Comparison of ENCODE assay signal across 8 mouse cellular contexts in the genomic region with DNA sequence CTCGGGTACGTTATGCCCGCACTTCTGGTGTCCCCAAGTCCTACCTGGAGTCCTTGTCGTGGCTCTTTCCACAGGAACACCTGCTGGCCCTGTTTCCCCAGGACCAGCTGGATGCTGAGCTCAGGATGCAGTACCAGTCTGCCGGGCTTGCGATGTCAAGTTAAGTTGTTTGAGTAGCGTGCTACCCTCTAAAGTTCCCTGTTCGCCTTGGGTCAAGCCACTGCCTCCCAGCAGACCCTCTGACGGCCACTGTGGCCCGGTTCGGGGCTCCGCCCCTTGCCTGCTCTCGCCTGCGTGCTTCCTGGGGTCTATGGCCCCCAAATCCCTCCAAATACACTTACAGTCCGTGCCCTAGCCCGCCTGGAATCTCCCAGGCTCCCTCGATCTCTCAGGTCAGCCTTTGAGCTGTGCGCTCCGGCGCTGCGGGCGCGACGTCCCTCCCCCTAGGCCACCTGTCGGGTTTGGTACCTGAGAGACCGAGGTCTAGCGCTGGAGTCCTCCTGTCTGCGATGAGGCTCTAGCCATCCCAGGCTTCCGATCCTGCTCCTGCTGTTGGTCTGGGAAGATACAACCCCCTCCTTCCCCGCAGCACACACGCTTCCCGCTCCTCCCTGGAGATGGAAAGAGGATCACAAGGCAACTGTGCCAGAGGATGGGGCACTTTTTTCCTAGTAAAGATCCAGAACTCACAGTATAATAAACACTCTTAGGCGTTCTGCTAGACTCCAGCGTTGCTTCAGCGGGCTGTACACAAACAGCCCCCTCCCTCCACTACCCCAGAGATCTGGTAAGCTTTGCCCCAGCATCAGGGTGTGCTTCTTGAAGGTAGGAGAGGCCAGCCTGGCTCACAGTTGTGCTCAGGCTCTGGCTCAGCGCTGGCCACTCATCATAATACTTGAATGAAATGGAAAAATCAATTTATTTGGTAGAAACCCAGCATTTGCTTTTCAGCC. TPM values are rescaled to one million over a fixed set of nuclear protein-coding genes. Genes with fewer than 3 reads are reported as not detected.
A peak's percentile ranks its signal among the peaks of the same experiment; 100 is the strongest.
DNase-seq lines count a peak whose midpoint lies in the region; ATAC-seq and TF ChIP-seq lines count a peak whose summit lies in the region.

A gene (minus strand): TSS at position 756 of the 953 bp plus-strand sequence.

- H3K27ac ChIP-seq in heart, embryonic 10.5 days, result peak within 1 kb of the TSS; percentile 59
- H3K27ac ChIP-seq in cortical plate, adult 2 months (ENCODE audit: insufficient read depth, low read length), result no peak within 1 kb of the TSS
- no peak within 1 kb of the TSS for H3K27ac ChIP-seq in hindbrain, embryonic 16.5 days (ENCODE audit: low read depth, low read length)
- no peak within 1 kb of the TSS for H3K27ac ChIP-seq in midbrain, embryonic 15.5 days

- ATAC-seq in hindbrain, embryonic 16.5 days, result peak; percentile 63
- ATAC-seq in midbrain, embryonic 15.5 days (replicated peaks), result peak; percentile 80

- H3K9ac ChIP-seq in hindbrain, embryonic 16.5 days (ENCODE audit: low read depth, low read length), result peak within 1 kb of the TSS; percentile 47
- peak within 1 kb of the TSS; percentile 32 for H3K9ac ChIP-seq in midbrain, embryonic 15.5 days

- H3K27me3 ChIP-seq in heart, embryonic 10.5 days (ENCODE audit: insufficient read depth, poor library complexity, severe bottlenecking), result peaks cover 22% of the 10 kb centered on the region
- peaks cover 4% of the 10 kb centered on the region; the same call in 1 of the 2 replicates for H3K27me3 ChIP-seq in hindbrain, embryonic 16.5 days (replicated peaks; ENCODE audit: control insufficient read depth, insufficient read depth, low read length)
- peaks cover 12% of the 10 kb centered on the region; the same call in 1 of the 2 replicates for H3K27me3 ChIP-seq in midbrain, embryonic 15.5 days (replicated peaks)

- TF ChIP-seq POLR2A in cortical plate, adult 2 months (IDR thresholded peaks at IDR 0.05; ENCODE audit: extremely low read depth, insufficient read depth, low read length), result no peak

- H3K4me3 ChIP-seq in heart, embryonic 10.5 days, result peak within 1 kb of the TSS; percentile 66
- 0 out of 2 replicates have a peak within 1 kb of the TSS, but pooled peaks have one; percentile 2 for H3K4me3 ChIP-seq in cortical plate, adult 2 months (ENCODE audit: insufficient read depth, low read length)
- peak within 1 kb of the TSS; percentile 52 for H3K4me3 ChIP-seq in hindbrain, embryonic 16.5 days (ENCODE audit: low read length)
- H3K4me3 ChIP-seq in midbrain, embryonic 15.5 days, result peak within 1 kb of the TSS; percentile 43

- no peak for DNase-seq in heart, embryonic 10.5 days (ENCODE audit: low spot score)
- DNase-seq in heart, adult 18-20 months, result no peak
- DNase-seq in thymus, postnatal 4 days, result no peak
- no peak for DNase-seq in cerebellum, postnatal 4 days (ENCODE audit: low spot score in 2 of 2)
- no peak for DNase-seq in cerebellum, adult 9-11 months

- no peaks in the 10 kb centered on the region for H3K36me3 ChIP-seq in heart, embryonic 10.5 days
- no peaks in the 10 kb centered on the region for H3K36me3 ChIP-seq in hindbrain, embryonic 16.5 days (ENCODE audit: control insufficient read depth, insufficient read depth, low read length)
- no peaks in the 10 kb centered on the region for H3K36me3 ChIP-seq in midbrain, embryonic 15.5 days (replicated peaks)

- peaks cover 12% of the 10 kb centered on the region for H3K4me1 ChIP-seq in heart, embryonic 10.5 days
- no peaks in the 10 kb centered on the region for H3K4me1 ChIP-seq in cortical plate, adult 2 months (ENCODE audit: control insufficient read depth, insufficient read depth, low read length)
- peaks cover 10% of the 10 kb centered on the region for H3K4me1 ChIP-seq in hindbrain, embryonic 16.5 days (ENCODE audit: control insufficient read depth, insufficient read depth, low read depth, low read length)
- peaks cover 11% of the 10 kb centered on the region for H3K4me1 ChIP-seq in midbrain, embryonic 15.5 days

- no peaks in the 10 kb centered on the region for H3K9me3 ChIP-seq in heart, embryonic 10.5 days
- H3K9me3 ChIP-seq in hindbrain, embryonic 16.5 days (ENCODE audit: control insufficient read depth, low read length), result no peaks in the 10 kb centered on the region
- no peaks in the 10 kb centered on the region for H3K9me3 ChIP-seq in midbrain, embryonic 15.5 days

- H3K4me2 ChIP-seq in hindbrain, embryonic 16.5 days (ENCODE audit: low read length), result peak within 1 kb of the TSS; percentile 97
- H3K4me2 ChIP-seq in midbrain, embryonic 15.5 days, result peak within 1 kb of the TSS; percentile 94

- no peak for TF ChIP-seq CTCF in cortical plate, adult 2 months (IDR thresholded peaks at IDR 0.05; ENCODE audit: extremely low read depth, insufficient read depth, low read length)

- WGBS in heart, embryonic 10.5 days, result 2% methylated on average over 36 of the region's 36 CpGs
- 3% methylated on average over 36 of the region's 36 CpGs for WGBS in hindbrain, embryonic 16.5 days
- 3% methylated on average over 36 of the region's 36 CpGs for WGBS in midbrain, embryonic 15.5 days

RNA-seq across cellular contexts. Expression of the gene that starts here (rescaled TPM):
- 0.28 and 0.38 TPM in 2 replicates for polyA plus RNA-seq in heart, embryonic 10.5 days (2016; fragmentation: Nextera tagmentation; extraction: Ambion mirVana)
- total RNA-seq in heart, adult 18-20 months (2021), result not detected
- polyA plus RNA-seq in cortical plate, adult 2 months (2012; rRNA removed), result 0.31 and 0.32 TPM in 2 replicates
- polyA plus RNA-seq in hindbrain, embryonic 16.5 days (2015; fragmentation: Nextera tagmentation; extraction: Ambion mirVana), result 0.09 and 0.20 TPM in 2 replicates
- polyA plus RNA-seq in midbrain, embryonic 15.5 days (2015; fragmentation: Nextera tagmentation; extraction: Ambion mirVana), result 0.13 and 0.18 TPM in 2 replicates

Comparison
In these comparisons a context has a peak if more than half of its experiments do, and no peak if none do; other contexts are left out.
1. Peak in ATAC-seq, H3K4me3 ChIP-seq, H3K9ac ChIP-seq and H3K4me2 ChIP-seq in hindbrain, embryonic 16.5 days; RNA of the gene not detected or under 1 TPM.
2. Peak in ATAC-seq, H3K4me3 ChIP-seq, H3K9ac ChIP-seq and H3K4me2 ChIP-seq in midbrain, embryonic 15.5 days; RNA of the gene not detected or under 1 TPM.
3. H3K4me3 ChIP-seq: peak in every context shown above with its lines; median percentile 66 in heart, embryonic 10.5 days; 52 in hindbrain, embryonic 16.5 days; 43 in midbrain, embryonic 15.5 days; 2 in cortical plate, adult 2 months.